Mouse (Mus musculus) kidney, postnatal 10 days (tissue): Measurements from ENCODE around the gene Syt1.

Source experiments
- DNase-seq: peaks from one replicate; pipeline ENCODE4 v3.0.0; 2021; ENCODE audit warnings: mixed read lengths

Gene Syt1

GRCm38 (mm10) chr10:108506917-108507316 lies 503.9 kb downstream of the Syt1 start:
- no peak for DNase-seq

- DNase-seq: peak; percentile 52
Measured at GRCm38 (mm10) chr10:108504925-108505324, 505.9 kb downstream of the Syt1 start.

GRCm38 (mm10) chr10:108504128-108504870 lies 506.5 kb downstream of the Syt1 start:
- DNase-seq: no peak

- no peak for DNase-seq
Measured at GRCm38 (mm10) chr10:108490231-108490630, 520.6 kb downstream of the Syt1 start.

GRCm38 (mm10) chr10:108483991-108484390 lies 526.8 kb downstream of the Syt1 start:
- no peak for DNase-seq

GRCm38 (mm10) chr10:108480146-108480850 lies 530.5 kb downstream of the Syt1 start:
- DNase-seq: no peak

- no peak for DNase-seq
Measured at GRCm38 (mm10) chr10:108470319-108470955, 540.3 kb downstream of the Syt1 start.

GRCm38 (mm10) chr10:108466539-108466938 lies 544.2 kb downstream of the Syt1 start:
- DNase-seq: peak; percentile 37

- no peak for DNase-seq
Measured at GRCm38 (mm10) chr10:108461862-108462261, 548.9 kb downstream of the Syt1 start.

GRCm38 (mm10) chr10:108457054-108457453 lies 553.7 kb downstream of the Syt1 start:
- no peak for DNase-seq

- no peak for DNase-seq
Measured at GRCm38 (mm10) chr10:108455883-108456282, 554.9 kb downstream of the Syt1 start.

- no peak for DNase-seq
Measured at GRCm38 (mm10) chr10:108455204-108455603, 555.6 kb downstream of the Syt1 start.

GRCm38 (mm10) chr10:108454691-108455117 lies 556.1 kb downstream of the Syt1 start:
- DNase-seq: peak; percentile 68

- DNase-seq: peak; percentile 82
Measured at GRCm38 (mm10) chr10:108453561-108453960, 557.2 kb downstream of the Syt1 start.

GRCm38 (mm10) chr10:108452421-108452820 lies 558.4 kb downstream of the Syt1 start:
- DNase-seq: no peak

- DNase-seq: no peak
Measured at GRCm38 (mm10) chr10:108451516-108451915, 559.3 kb downstream of the Syt1 start.

GRCm38 (mm10) chr10:108450401-108450800 lies 560.4 kb downstream of the Syt1 start:
- DNase-seq: no peak

- DNase-seq: peak; percentile 46
Measured at GRCm38 (mm10) chr10:108448421-108448820, 562.4 kb downstream of the Syt1 start.
